In the genomic region with DNA sequence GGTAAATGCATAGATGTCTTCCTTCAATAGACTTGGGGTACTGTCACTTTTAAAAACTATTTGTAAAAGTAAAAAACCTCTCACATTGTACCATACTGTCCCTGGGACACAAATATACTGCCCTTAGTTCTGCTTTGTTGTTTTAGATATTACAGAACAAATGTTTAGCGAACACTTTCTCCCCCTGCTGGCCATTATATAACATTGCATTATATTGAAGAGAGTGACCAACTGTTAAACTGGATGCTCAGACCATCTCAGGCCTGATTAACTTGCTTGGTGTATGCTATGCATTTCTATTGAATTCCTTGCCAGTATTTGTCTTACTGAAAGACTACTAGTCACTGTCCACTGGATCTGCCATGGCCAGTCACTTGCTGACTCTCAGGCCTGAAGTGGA, we compare ENCODE assay signal across 10 mouse cellular contexts. TPM values are rescaled to one million over a fixed set of nuclear protein-coding genes. Genes with fewer than 3 reads are reported as not detected.
DNase-seq lines count a peak whose midpoint lies in the region; ATAC-seq and TF ChIP-seq lines count a peak whose summit lies in the region.
"Had no signal": no experiment of that assay in that cellular context is flagged by ENCODE, and none has a peak within 500 bp of the region (broad histone marks: within the 10 kb centered on the region; RNA-seq: fewer than 3 reads in every experiment).

No protein-coding gene starts in this region.

- 4% methylated on average over 1 of the region's 1 CpGs for WGBS in cerebellum, adult 2 months
- 4% methylated on average over 1 of the region's 1 CpGs for WGBS in lung, adult 2 months
- 6% methylated on average over 1 of the region's 1 CpGs for WGBS in hindbrain, embryonic 12.5 days
- 6% methylated on average over 1 of the region's 1 CpGs for WGBS in neural tube, embryonic 12.5 days

- peak; percentile 8; the same call in 1 of the 2 replicates for ATAC-seq in hindbrain, embryonic 12.5 days (ENCODE audit: low FRiP score)
- ATAC-seq in neural tube, embryonic 12.5 days (ENCODE audit: low FRiP score, low read depth): 0 out of 2 replicates have a peak, but pooled peaks have one; percentile 25

- no peak overlapping the region for H3K27ac ChIP-seq in cerebellum, adult 2 months (ENCODE audit: insufficient read depth, low read length)
- no peak overlapping the region for H3K27ac ChIP-seq in hindbrain, embryonic 12.5 days
- H3K27ac ChIP-seq in neural tube, embryonic 12.5 days: no peak overlapping the region
- H3K27ac ChIP-seq: heart, embryonic 13.5 days; neural tube, embryonic 13.5 days had no signal

- DNase-seq in cerebellum, adult 2 months: peak in 1 of 2 experiments; percentile 52
- DNase-seq in cerebellum, adult 11 months: no peak
- DNase-seq in lung, adult 2 months: no peak
- DNase-seq in lung, adult 18-20 months: no peak
- no peak for DNase-seq in layer of hippocampus, postnatal 10 days (ENCODE audit: low spot score in 2 of 2)
- no peak for DNase-seq in spleen, postnatal 36 days (ENCODE audit: low spot score in 2 of 2)

- H3K27me3 ChIP-seq in cerebellum, adult 2 months (ENCODE audit: control insufficient read depth, insufficient read depth, low read length): no peaks in the 10 kb centered on the region
- H3K27me3 ChIP-seq in hindbrain, embryonic 12.5 days: no peaks in the 10 kb centered on the region
- H3K27me3 ChIP-seq in neural tube, embryonic 12.5 days (replicated peaks): no peaks in the 10 kb centered on the region
- H3K27me3 ChIP-seq: heart, embryonic 13.5 days; neural tube, embryonic 13.5 days had no signal

- H3K4me3 ChIP-seq in cerebellum, adult 2 months (replicated peaks; ENCODE audit: insufficient read depth, low read depth, low read length): no peak overlapping the region
- no peak overlapping the region for H3K4me3 ChIP-seq in lung, adult 2 months (replicated peaks; ENCODE audit: extremely low read depth, low read depth, low read length)
- H3K4me3 ChIP-seq in hindbrain, embryonic 12.5 days: no peak overlapping the region
- H3K4me3 ChIP-seq in neural tube, embryonic 12.5 days: no peak overlapping the region
- H3K4me3 ChIP-seq: heart, embryonic 13.5 days; neural tube, embryonic 13.5 days had no signal

- H3K36me3 ChIP-seq in hindbrain, embryonic 12.5 days: peaks cover 4% of the 10 kb centered on the region
- no peaks in the 10 kb centered on the region; the same call in 1 of the 2 replicates for H3K36me3 ChIP-seq in neural tube, embryonic 12.5 days
- H3K36me3 ChIP-seq: neural tube, embryonic 13.5 days had no signal

- H3K4me2 ChIP-seq in hindbrain, embryonic 12.5 days (replicated peaks): no peak overlapping the region
- H3K4me2 ChIP-seq in neural tube, embryonic 12.5 days (replicated peaks): no peak overlapping the region
- H3K4me2 ChIP-seq: heart, embryonic 13.5 days; neural tube, embryonic 13.5 days had no signal

- no peaks in the 10 kb centered on the region for H3K9me3 ChIP-seq in hindbrain, embryonic 12.5 days (replicated peaks)
- H3K9me3 ChIP-seq in neural tube, embryonic 12.5 days: no peaks in the 10 kb centered on the region
- H3K9me3 ChIP-seq: heart, embryonic 13.5 days; neural tube, embryonic 13.5 days had no signal

- H3K9ac ChIP-seq in hindbrain, embryonic 12.5 days: no peak overlapping the region
- H3K9ac ChIP-seq in neural tube, embryonic 12.5 days: no peak overlapping the region
- H3K9ac ChIP-seq: heart, embryonic 13.5 days; neural tube, embryonic 13.5 days had no signal

- TF ChIP-seq CTCF in cerebellum, adult 2 months (IDR thresholded peaks at IDR 0.05; ENCODE audit: borderline replicate concordance, insufficient read depth, low read depth, low read length): peak; percentile 34; the same call in 1 of the 2 replicates
- TF ChIP-seq CTCF in lung, adult 2 months (IDR thresholded peaks at IDR 0.05; ENCODE audit: insufficient read depth, low read length): peak; percentile 6; the same call in 1 of the 2 replicates

- TF ChIP-seq POLR2A in cerebellum, adult 2 months (IDR thresholded peaks at IDR 0.05; ENCODE audit: borderline replicate concordance, insufficient read depth, low read length): no peak
- TF ChIP-seq POLR2A in lung, adult 2 months (IDR thresholded peaks at IDR 0.05; ENCODE audit: borderline replicate concordance, extremely low read depth, low read depth, low read length): no peak

- peaks cover 2% of the 10 kb centered on the region; the same call in 1 of the 2 replicates for H3K4me1 ChIP-seq in cerebellum, adult 2 months (ENCODE audit: control insufficient read depth, insufficient read depth, low read length)
- H3K4me1 ChIP-seq in lung, adult 2 months (ENCODE audit: control insufficient read depth, insufficient read depth, low read length): no peaks in the 10 kb centered on the region
- no peaks in the 10 kb centered on the region for H3K4me1 ChIP-seq in hindbrain, embryonic 12.5 days
- H3K4me1 ChIP-seq in neural tube, embryonic 12.5 days: no peaks in the 10 kb centered on the region
- H3K4me1 ChIP-seq: neural tube, embryonic 13.5 days had no signal

RNA-seq across cellular contexts. Expression of a gene that starts 11.4 kb away (rescaled TPM):
- 33.5 and 37.4 TPM in 2 replicates for polyA plus RNA-seq in cerebellum, adult 2 months (2012; rRNA removed)
- 1.1 and 1.5 TPM in 2 replicates for polyA plus RNA-seq in lung, adult 2 months (2012; rRNA removed)
- 4.2 and 4.7 TPM in 2 replicates for polyA plus RNA-seq in hindbrain, embryonic 12.5 days (2016; fragmentation: Nextera tagmentation; extraction: Ambion mirVana)
- 4.7 and 4.9 TPM in 2 replicates for polyA plus RNA-seq in neural tube, embryonic 12.5 days (2016; fragmentation: Nextera tagmentation; extraction: Ambion mirVana)
- total RNA-seq in layer of hippocampus, postnatal 10 days (2021): 10 to 100 TPM; 82.8 to 84.4 TPM
